Mouse (Mus musculus) lung, postnatal 36 days (tissue): ENCODE results near the gene Clcnkb.
A peak's percentile ranks its signal among the peaks of the same experiment; 100 is the strongest.

Source experiments
- DNase-seq: peaks from one replicate; pipeline ENCODE4 v3.0.0; 2022; ENCODE audit warnings: mixed read lengths

Clcnkb gene

GRCm38 (mm10) chr4:141415924-141416323, at the start of gene Clcnkb:
Gene Clcnkb (minus strand): TSS chr4:141416014.
- DNase-seq, result no peak

- no peak for DNase-seq
Observed at GRCm38 (mm10) chr4:141464722-141465121, 48.9 kb upstream of the Clcnkb start.

GRCm38 (mm10) chr4:141463472-141463871, 47.7 kb upstream of the Clcnkb start:
- no peak for DNase-seq

- no peak for DNase-seq
Observed at GRCm38 (mm10) chr4:141461576-141461975, 45.8 kb upstream of the Clcnkb start.

- DNase-seq, result no peak
Observed at GRCm38 (mm10) chr4:141461088-141461487, 45.3 kb upstream of the Clcnkb start.

GRCm38 (mm10) chr4:141460481-141460880, 44.7 kb upstream of the Clcnkb start:
- DNase-seq, result no peak

- DNase-seq, result no peak
Observed at GRCm38 (mm10) chr4:141459766-141460165, 44.0 kb upstream of the Clcnkb start.

GRCm38 (mm10) chr4:141458888-141459287, 43.1 kb upstream of the Clcnkb start:
- DNase-seq, result no peak

GRCm38 (mm10) chr4:141458236-141458635, 42.4 kb upstream of the Clcnkb start:
- DNase-seq, result no peak

GRCm38 (mm10) chr4:141456193-141456938, 40.6 kb upstream of the Clcnkb start:
- DNase-seq, result no peak

- no peak for DNase-seq
Observed at GRCm38 (mm10) chr4:141455526-141455925, 39.7 kb upstream of the Clcnkb start.

- no peak for DNase-seq
Observed at GRCm38 (mm10) chr4:141454581-141455350, 39.0 kb upstream of the Clcnkb start.

GRCm38 (mm10) chr4:141451916-141452450, 36.2 kb upstream of the Clcnkb start:
- no peak for DNase-seq

GRCm38 (mm10) chr4:141451251-141451650, 35.4 kb upstream of the Clcnkb start:
- DNase-seq, result no peak

GRCm38 (mm10) chr4:141446211-141446610, 30.4 kb upstream of the Clcnkb start:
- no peak for DNase-seq

GRCm38 (mm10) chr4:141445328-141445720, 29.5 kb upstream of the Clcnkb start:
- DNase-seq, result no peak

GRCm38 (mm10) chr4:141444451-141445327, 28.9 kb upstream of the Clcnkb start, which contains the start of gene Zbtb17:
Gene Zbtb17 (plus strand): TSS chr4:141444654.
- DNase-seq, result peak; percentile 91

GRCm38 (mm10) chr4:141443641-141444429, 28.0 kb upstream of the Clcnkb start:
- DNase-seq, result no peak

GRCm38 (mm10) chr4:141440877-141441276, 25.1 kb upstream of the Clcnkb start:
- DNase-seq, result no peak

GRCm38 (mm10) chr4:141439083-141439803, 23.4 kb upstream of the Clcnkb start:
- no peak for DNase-seq

GRCm38 (mm10) chr4:141435974-141436373, 20.2 kb upstream of the Clcnkb start, which contains the start of gene Srarp:
Gene Srarp (minus strand): TSS chr4:141436105.
- DNase-seq, result no peak
